Mouse (Mus musculus) ES-Bruce4 (cell line): ENCODE measurements around the gene Strn4.

Experiments
- EP300 ChIP-seq: IDR thresholded peaks from 2 replicates; pipeline ENCODE4 v1.6.1; 2011; ENCODE audit warnings: low read depth, low read length; ENCODE audit not compliant: insufficient read depth
- POLR2A ChIP-seq: IDR thresholded peaks from one replicate; pipeline ENCODE4 v1.8.1; 2011; ENCODE audit warnings: low read length; ENCODE audit not compliant: insufficient read depth

GRCm38 (mm10) chr7:16781816-16782554 is 33.7 kb upstream of the Strn4 start:
- TF ChIP-seq EP300 (no peak), POLR2A (no peak)
